Mouse (Mus musculus): ENCODE results near the gene B4galt1. TPM values are rescaled to one million over a fixed set of nuclear protein-coding genes. Genes with fewer than 3 reads are reported as not detected.

B4galt1 gene
- polyA plus RNA-seq, 1 experiment = 3.2 TPM

DNA sequence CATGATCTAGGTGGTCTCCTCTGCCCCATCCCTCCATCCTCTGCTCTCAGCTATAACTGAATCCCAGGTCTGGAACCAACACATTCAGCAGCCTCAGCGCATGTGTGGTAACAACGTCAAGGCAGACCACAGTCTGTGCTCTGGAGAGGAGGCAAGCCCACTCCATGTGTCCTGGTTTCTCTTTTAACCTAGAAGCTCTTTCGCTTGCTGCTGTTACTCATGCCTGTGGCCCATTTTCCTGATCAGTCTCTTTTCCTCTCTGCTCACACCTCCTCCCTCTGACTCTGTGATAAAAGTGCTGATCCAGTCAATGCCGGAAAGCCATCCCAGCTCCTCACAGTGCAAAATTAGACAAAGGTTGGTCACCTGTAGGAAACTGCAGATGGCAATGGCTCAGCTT lies 36.2 kb upstream of the B4galt1 start:
- Histone ChIP-seq H3K4me1 (ENCODE audit: control insufficient read depth, insufficient read depth, low read length) (no peaks in the 10 kb centered on the region), H3K27me3 (ENCODE audit: control insufficient read depth, insufficient read depth, low read length) (no peaks in the 10 kb centered on the region), H3K27ac (ENCODE audit: insufficient read depth, low read length) (no peak overlapping the region), H3K4me3 (replicated peaks; ENCODE audit: insufficient read depth, low read depth, low read length) (no peak overlapping the region)
- WGBS = 78% methylated on average over 4 of the region's 4 CpGs
- DNase-seq = no peak
- TF ChIP-seq CTCF (IDR thresholded peaks at IDR 0.05; ENCODE audit: borderline replicate concordance, insufficient read depth, low read depth, low read length) = no peak
- no peak for TF ChIP-seq POLR2A (IDR thresholded peaks at IDR 0.05; ENCODE audit: borderline replicate concordance, insufficient read depth, low read length)

DNA sequence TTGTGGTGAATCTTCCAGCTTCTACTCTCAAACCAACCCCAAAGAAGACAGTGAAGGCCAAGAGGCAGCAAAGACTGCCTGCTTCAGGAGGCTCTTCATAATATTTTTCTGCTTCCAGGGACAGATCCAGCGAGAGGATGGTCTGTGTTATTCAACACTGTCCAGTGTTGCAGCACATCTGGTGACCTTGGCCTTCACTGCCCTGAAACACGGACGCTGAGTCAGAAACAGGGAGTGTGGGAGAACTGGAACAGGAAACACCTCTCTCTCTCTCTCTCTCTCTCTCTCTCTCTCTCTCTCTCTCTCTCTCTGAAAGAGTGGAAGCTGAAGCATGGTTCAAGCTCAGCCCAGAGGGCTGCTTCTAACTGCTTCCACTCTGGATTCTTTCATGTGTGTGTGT lies 35.4 kb upstream of the B4galt1 start:
- Histone ChIP-seq H3K4me3 (replicated peaks; ENCODE audit: insufficient read depth, low read depth, low read length) (no peak overlapping the region), H3K27me3 (ENCODE audit: control insufficient read depth, insufficient read depth, low read length) (no peaks in the 10 kb centered on the region), H3K27ac (ENCODE audit: insufficient read depth, low read length) (no peak overlapping the region), H3K4me1 (ENCODE audit: control insufficient read depth, insufficient read depth, low read length) (no peaks in the 10 kb centered on the region)
- TF ChIP-seq POLR2A (IDR thresholded peaks at IDR 0.05; ENCODE audit: borderline replicate concordance, insufficient read depth, low read length) (no peak), CTCF (IDR thresholded peaks at IDR 0.05; ENCODE audit: borderline replicate concordance, insufficient read depth, low read depth, low read length) (no peak)
- DNase-seq = no peak
- WGBS = 81% methylated on average over 3 of the region's 3 CpGs

DNA sequence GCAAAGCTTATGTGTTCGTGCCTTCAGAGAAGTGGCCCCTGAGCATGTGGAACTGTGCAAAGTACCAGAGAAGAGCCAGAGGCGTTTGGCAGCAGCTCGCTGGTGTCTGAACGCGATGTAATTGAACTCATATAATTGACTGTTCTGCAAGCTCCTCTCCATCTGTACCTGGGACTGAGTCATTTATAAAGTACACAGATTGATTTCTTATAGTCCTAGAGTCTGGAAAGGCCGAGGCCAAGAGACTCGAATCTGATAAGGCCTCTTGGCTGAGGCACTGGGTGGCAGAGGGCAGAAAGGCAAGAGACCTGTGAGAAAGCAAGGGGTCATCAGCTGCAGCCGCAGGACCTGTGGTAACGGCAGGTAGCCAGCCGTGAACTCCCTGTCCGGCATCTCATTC lies 35.0 kb upstream of the B4galt1 start:
- no peak for TF ChIP-seq CTCF (IDR thresholded peaks at IDR 0.05; ENCODE audit: borderline replicate concordance, insufficient read depth, low read depth, low read length)
- no peak for TF ChIP-seq POLR2A (IDR thresholded peaks at IDR 0.05; ENCODE audit: borderline replicate concordance, insufficient read depth, low read length)
- H3K27ac ChIP-seq (ENCODE audit: insufficient read depth, low read length) = no peak overlapping the region
- H3K4me3 ChIP-seq (replicated peaks; ENCODE audit: insufficient read depth, low read depth, low read length) = no peak overlapping the region
- H3K4me1 ChIP-seq (ENCODE audit: control insufficient read depth, insufficient read depth, low read length) = no peaks in the 10 kb centered on the region
- no peak for DNase-seq
- WGBS = 79% methylated on average over 11 of the region's 11 CpGs
- no peaks in the 10 kb centered on the region for H3K27me3 ChIP-seq (ENCODE audit: control insufficient read depth, insufficient read depth, low read length)

DNA sequence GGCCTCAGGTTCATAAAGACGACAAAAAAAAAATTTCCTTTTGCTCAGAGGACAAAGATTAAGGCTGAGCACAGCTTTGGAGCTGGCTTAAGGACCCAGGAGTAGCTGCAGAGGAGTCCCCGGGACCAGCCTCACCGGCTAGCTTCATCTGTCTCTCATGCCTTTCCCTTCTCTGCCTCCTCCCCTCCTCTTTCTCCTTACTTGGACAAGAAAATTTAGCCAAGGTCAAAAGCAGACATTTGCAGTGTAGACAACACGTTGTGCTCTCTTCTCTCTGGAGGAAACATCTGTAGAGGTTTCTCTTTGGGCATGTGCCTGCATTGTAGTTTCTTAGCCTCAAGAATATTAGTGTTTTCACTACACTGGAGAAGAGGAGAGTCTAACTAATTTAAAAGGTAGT lies 32.1 kb upstream of the B4galt1 start:
- WGBS = 75% methylated on average over 4 of the region's 4 CpGs
- TF ChIP-seq CTCF (IDR thresholded peaks at IDR 0.05; ENCODE audit: borderline replicate concordance, insufficient read depth, low read depth, low read length) = no peak
- TF ChIP-seq POLR2A (IDR thresholded peaks at IDR 0.05; ENCODE audit: borderline replicate concordance, insufficient read depth, low read length) = no peak
- DNase-seq = no peak
- Histone ChIP-seq H3K4me3 (replicated peaks; ENCODE audit: insufficient read depth, low read depth, low read length) (no peak overlapping the region), H3K27ac (ENCODE audit: insufficient read depth, low read length) (no peak overlapping the region), H3K27me3 (ENCODE audit: control insufficient read depth, insufficient read depth, low read length) (no peaks in the 10 kb centered on the region), H3K4me1 (ENCODE audit: control insufficient read depth, insufficient read depth, low read length) (no peaks in the 10 kb centered on the region)

DNA sequence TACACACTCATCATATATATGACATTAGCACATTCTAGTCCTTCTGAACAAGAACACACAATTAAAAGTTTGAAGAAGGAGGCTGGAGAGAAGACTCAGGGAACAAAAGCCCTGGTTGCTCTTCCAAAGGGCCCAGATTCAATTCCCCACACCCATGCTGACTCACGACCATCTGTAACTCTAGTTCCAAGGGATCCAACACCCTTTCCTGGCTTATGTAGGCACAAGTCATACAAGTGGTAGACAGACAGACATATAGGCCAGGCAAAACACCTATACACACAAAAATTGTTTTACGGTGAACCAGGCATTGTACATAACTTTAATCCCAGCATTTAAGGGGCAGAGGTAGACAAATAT lies 31.3 kb upstream of the B4galt1 start:
- no peak for DNase-seq
- Histone ChIP-seq H3K4me3 (replicated peaks; ENCODE audit: insufficient read depth, low read depth, low read length) (no peak overlapping the region), H3K27me3 (ENCODE audit: control insufficient read depth, insufficient read depth, low read length) (no peaks in the 10 kb centered on the region), H3K4me1 (ENCODE audit: control insufficient read depth, insufficient read depth, low read length) (no peaks in the 10 kb centered on the region), H3K27ac (ENCODE audit: insufficient read depth, low read length) (no peak overlapping the region)
- 64% methylated on average over 2 of the region's 2 CpGs for WGBS
- TF ChIP-seq CTCF (IDR thresholded peaks at IDR 0.05; ENCODE audit: borderline replicate concordance, insufficient read depth, low read depth, low read length) (no peak), POLR2A (IDR thresholded peaks at IDR 0.05; ENCODE audit: borderline replicate concordance, insufficient read depth, low read length) (no peak)

DNA sequence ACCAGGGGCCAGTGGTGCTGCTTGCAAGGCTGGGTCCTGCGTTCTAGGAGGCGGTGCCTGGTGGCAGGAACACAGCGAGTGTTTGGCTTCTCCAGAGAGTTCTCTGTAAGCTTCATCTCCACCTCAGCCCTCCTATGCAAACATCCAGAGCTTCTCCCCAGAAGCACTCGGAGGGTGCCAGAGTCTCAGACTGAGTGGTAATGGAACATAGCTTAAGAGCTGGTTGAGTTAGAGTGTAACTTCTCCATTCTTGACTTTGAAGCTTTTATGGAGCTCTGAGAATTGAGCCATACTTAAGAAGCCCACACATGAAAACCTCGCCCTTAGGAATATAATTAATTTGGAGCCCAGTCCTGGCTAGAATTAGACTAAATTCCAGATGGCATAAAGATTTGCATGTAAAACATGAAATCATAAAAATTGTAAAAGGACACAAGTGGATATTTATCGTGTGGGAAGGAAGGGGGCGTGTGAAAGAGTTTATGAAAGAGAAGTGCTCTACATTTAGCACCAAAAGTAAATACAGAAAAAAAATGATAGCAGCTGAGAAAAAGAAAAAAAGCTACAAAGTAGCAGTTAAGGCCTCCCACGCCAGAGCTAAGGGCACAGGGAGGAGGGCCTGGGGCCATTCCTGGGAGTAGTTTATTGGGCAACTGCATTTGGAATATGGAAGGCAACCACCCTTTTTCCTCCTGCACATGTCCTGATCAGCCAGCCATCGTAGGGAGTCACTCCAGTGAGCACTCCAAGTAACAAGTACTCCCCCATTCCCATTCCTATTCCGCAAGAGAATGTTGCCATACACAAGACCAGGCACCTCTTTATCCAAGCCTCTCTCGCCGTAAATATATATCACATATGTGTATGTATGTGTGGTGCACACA lies 30.7 kb upstream of the B4galt1 start:
- no peak for DNase-seq
- WGBS = 92% methylated on average over 12 of the region's 12 CpGs
- Histone ChIP-seq H3K27ac (ENCODE audit: insufficient read depth, low read length) (no peak overlapping the region), H3K4me3 (replicated peaks; ENCODE audit: insufficient read depth, low read depth, low read length) (no peak overlapping the region), H3K4me1 (ENCODE audit: control insufficient read depth, insufficient read depth, low read length) (no peaks in the 10 kb centered on the region), H3K27me3 (ENCODE audit: control insufficient read depth, insufficient read depth, low read length) (no peaks in the 10 kb centered on the region)
- TF ChIP-seq POLR2A (IDR thresholded peaks at IDR 0.05; ENCODE audit: borderline replicate concordance, insufficient read depth, low read length) (no peak), CTCF (IDR thresholded peaks at IDR 0.05; ENCODE audit: borderline replicate concordance, insufficient read depth, low read depth, low read length) (no peak)

DNA sequence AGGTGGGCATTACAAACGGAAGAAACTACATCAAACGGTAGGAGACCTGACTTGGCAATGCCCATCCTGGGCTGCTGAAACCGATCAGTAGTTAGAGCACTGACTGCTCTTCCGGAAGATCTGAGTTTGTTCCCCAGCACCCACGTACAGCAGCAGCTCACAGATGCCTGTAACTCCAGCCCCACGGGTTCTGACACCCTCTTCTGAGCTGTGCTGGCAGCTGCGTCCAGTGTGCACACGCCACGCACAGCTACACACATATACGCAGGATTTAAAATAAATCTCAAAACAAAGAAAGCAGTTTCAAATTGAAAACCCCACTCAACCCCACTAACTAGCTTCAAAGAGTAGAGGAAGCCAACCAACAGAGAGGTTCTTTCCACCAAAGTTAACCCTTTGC lies 29.4 kb upstream of the B4galt1 start:
- no peak for TF ChIP-seq CTCF (IDR thresholded peaks at IDR 0.05; ENCODE audit: borderline replicate concordance, insufficient read depth, low read depth, low read length)
- TF ChIP-seq POLR2A (IDR thresholded peaks at IDR 0.05; ENCODE audit: borderline replicate concordance, insufficient read depth, low read length) = no peak
- Histone ChIP-seq H3K4me3 (replicated peaks; ENCODE audit: insufficient read depth, low read depth, low read length) (no peak overlapping the region), H3K27me3 (ENCODE audit: control insufficient read depth, insufficient read depth, low read length) (no peaks in the 10 kb centered on the region), H3K27ac (ENCODE audit: insufficient read depth, low read length) (no peak overlapping the region), H3K4me1 (ENCODE audit: control insufficient read depth, insufficient read depth, low read length) (no peaks in the 10 kb centered on the region)
- DNase-seq = no peak
- WGBS = 65% methylated on average over 10 of the region's 10 CpGs

DNA sequence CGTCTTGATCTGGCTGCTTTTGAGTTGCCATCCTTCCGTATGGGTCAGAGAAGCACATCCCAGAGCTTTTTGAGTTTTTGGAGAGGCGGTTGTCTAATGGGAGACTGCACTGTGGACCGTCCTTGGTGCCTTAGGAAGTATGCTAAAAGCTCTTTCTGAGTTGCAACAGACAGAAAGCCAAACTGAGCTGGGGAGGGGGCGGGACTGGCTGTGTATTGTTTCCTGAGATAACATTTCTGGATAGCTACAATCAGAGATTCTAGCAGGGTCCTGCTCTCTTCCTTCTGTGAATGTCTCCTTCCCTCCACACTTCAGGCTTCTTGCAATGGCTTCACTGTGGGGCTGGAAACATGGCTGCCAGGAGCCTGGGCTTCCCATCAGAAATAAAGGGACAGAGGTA lies 23.7 kb upstream of the B4galt1 start:
- TF ChIP-seq POLR2A (IDR thresholded peaks at IDR 0.05; ENCODE audit: borderline replicate concordance, insufficient read depth, low read length) = no peak
- no peak for TF ChIP-seq CTCF (IDR thresholded peaks at IDR 0.05; ENCODE audit: borderline replicate concordance, insufficient read depth, low read depth, low read length)
- DNase-seq = no peak
- no peak overlapping the region for H3K27ac ChIP-seq (ENCODE audit: insufficient read depth, low read length)
- H3K4me1 ChIP-seq (ENCODE audit: control insufficient read depth, insufficient read depth, low read length) = peaks cover 18% of the 10 kb centered on the region
- 63% methylated on average over 5 of the region's 5 CpGs for WGBS
- no peaks in the 10 kb centered on the region for H3K27me3 ChIP-seq (ENCODE audit: control insufficient read depth, insufficient read depth, low read length)
- H3K4me3 ChIP-seq (replicated peaks; ENCODE audit: insufficient read depth, low read depth, low read length) = no peak overlapping the region
